Mouse (Mus musculus) spleen, adult 2 months (tissue): ENCODE measurements around the gene 1520401A03Rik. TPM values are rescaled to one million over a fixed set of nuclear protein-coding genes. Genes with fewer than 3 reads are reported as not detected.

Experiments
- DNase-seq, 2 experiments: peaks; one replicate each; pipeline versions ENCODE4 v3.0.0 to v3.0.0-alpha.2; 2012 to 2021; ENCODE audit warnings: low spot score in 2 of 2, low read depth in 1 of 2
- H3K27ac ChIP-seq: fragments of 200-500 bp; 2 replicates; pipeline ENCODE4 v1.5.1; 2012; ENCODE audit warnings: low read length, inconsistent platforms; ENCODE audit not compliant: insufficient read depth
- H3K27me3 ChIP-seq: fragments of 200-500 bp; 2 replicates; pipeline ENCODE4 v1.6.1; 2012; ENCODE audit warnings: mild to moderate bottlenecking, moderate library complexity, low read length, inconsistent platforms; ENCODE audit not compliant: control insufficient read depth, insufficient read depth
- H3K36me3 ChIP-seq: fragments of 200-500 bp; 2 replicates; pipeline ENCODE4 v1.6.1; 2012; ENCODE audit warnings: mild to moderate bottlenecking, low read length, inconsistent platforms; ENCODE audit not compliant: control insufficient read depth, insufficient read depth
- H3K4me1 ChIP-seq: fragments of 200-500 bp; 2 replicates; pipeline ENCODE4 v1.6.1; 2011; ENCODE audit warnings: inconsistent platforms; ENCODE audit not compliant: control insufficient read depth, insufficient read depth, insufficient read length
- H3K4me3 ChIP-seq: fragments of 200-500 bp; 2 replicates; pipeline ENCODE4 v1.5.1; 2011; ENCODE audit warnings: mild to moderate bottlenecking, inconsistent platforms; ENCODE audit not compliant: insufficient read depth, insufficient read length; ENCODE audit errors: extremely low read depth
- CTCF ChIP-seq: fragments of 200-500 bp; IDR thresholded peaks from 2 replicates; pipeline ENCODE4 v1.5.1; 2011; ENCODE audit warnings: mild to moderate bottlenecking, inconsistent platforms; ENCODE audit not compliant: insufficient read depth, insufficient read length, insufficient replicate concordance; ENCODE audit errors: extremely low read depth
- POLR2A ChIP-seq: fragments of 200-500 bp; IDR thresholded peaks from 2 replicates; pipeline ENCODE4 v1.6.1; 2011; ENCODE audit warnings: low read depth, low read length, inconsistent platforms
- WGBS: fragments of 180-500 bp; shearing (Covaris S2); methylation state at CpG from one replicate; pipeline ENCODE4 v1.1.7; 2018; 5-methylcytosine and 5-hydroxymethylcytosine counted together
- polyA plus RNA-seq: library from polyadenylated mRNA; depleted of rRNA; stranded (reverse); fragments of >200 nt; gene quantifications from 2 replicates; pipeline ENCODE4 v1.2.3, GENCODE M21; 2012

The 1520401A03Rik gene
- polyA plus RNA-seq, 1 experiment = not detected

DNA sequence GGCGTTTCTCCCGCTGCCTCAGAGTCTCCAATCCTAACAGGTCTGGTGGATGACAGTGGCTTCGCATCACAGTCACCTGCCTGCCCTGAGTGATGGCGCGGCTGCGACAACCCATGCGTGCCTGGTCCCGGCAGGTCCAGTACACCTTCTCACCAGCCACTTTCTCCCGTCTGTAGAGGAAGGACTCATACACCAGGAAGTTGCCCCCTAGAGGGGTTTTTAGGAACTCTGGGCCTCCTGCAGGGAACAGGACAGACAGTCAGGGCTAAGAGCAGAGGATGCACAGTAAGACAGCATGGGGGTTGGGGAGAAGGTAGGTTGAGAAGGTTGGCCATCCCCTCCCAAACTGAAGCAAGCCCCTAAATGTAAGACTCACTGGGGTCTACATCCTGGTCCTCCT, 37.6 kb upstream of the 1520401A03Rik start:
- no peak for DNase-seq
- H3K36me3 ChIP-seq = peaks cover 9% of the 10 kb centered on the region; the same call in 1 of the 2 replicates
- no peaks in the 10 kb centered on the region for H3K4me1 ChIP-seq
- H3K27me3 ChIP-seq = no peaks in the 10 kb centered on the region
- no peak for TF ChIP-seq POLR2A
- TF ChIP-seq CTCF = no peak
- WGBS = 92% methylated on average over 9 of the region's 9 CpGs
- H3K4me3 ChIP-seq = no peak overlapping the region
- no peak overlapping the region for H3K27ac ChIP-seq

DNA sequence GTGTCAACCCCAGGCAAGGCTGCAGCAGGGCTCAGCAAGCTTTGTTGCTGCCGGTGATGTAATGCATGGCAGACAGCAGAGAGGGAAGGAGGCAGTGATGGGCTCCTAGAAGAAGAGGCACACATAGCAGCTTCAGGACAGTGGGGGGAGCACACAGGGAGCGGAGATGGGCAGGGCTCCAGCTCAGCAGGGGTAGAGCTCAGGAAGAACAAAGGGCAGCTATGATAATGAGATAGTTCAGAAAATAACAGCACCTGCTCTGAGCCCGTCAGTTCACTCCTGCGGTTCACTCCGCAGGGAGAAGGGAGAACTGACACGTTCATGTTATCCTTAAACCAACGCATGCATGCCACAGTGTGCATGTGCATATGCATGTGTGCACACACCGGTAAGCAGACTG, 36.2 kb upstream of the 1520401A03Rik start:
- 98% methylated on average over 8 of the region's 8 CpGs for WGBS
- TF ChIP-seq CTCF (no peak), POLR2A (no peak)

DNA sequence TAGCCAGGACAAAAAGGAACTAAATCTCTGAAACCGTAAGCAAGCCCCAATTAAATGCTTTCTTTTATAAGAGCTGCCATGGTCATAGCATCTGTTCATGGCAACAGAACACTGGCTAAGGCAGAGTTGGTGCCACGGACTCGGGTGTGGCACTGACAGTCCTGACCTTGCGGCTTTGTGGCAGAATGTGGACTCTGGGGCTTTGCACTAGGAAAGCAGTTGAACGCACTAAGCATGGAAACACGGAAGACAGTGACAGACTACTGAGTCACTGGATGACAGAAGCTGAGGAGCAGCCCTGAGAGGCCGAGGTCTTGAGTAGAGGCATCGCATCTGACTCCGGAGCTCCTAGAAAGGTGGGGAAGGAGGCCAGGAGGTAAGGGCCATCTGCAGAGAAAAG, 35.0 kb upstream of the 1520401A03Rik start:
- Histone ChIP-seq H3K27me3 (no peaks in the 10 kb centered on the region), H3K27ac (no peak overlapping the region), H3K36me3 (peaks cover 9% of the 10 kb centered on the region; the same call in 1 of the 2 replicates), H3K4me1 (no peaks in the 10 kb centered on the region), H3K4me3 (no peak overlapping the region)
- WGBS = 91% methylated on average over 9 of the region's 9 CpGs
- DNase-seq = no peak
- TF ChIP-seq CTCF (no peak), POLR2A (no peak)

More for the DNA sequence above, 36.2 kb upstream of the 1520401A03Rik start:
- H3K4me3 ChIP-seq = no peak overlapping the region
- DNase-seq = no peak
- no peak overlapping the region for H3K27ac ChIP-seq
- H3K36me3 ChIP-seq = peaks cover 9% of the 10 kb centered on the region; the same call in 1 of the 2 replicates
- H3K4me1 ChIP-seq = no peaks in the 10 kb centered on the region
- no peaks in the 10 kb centered on the region for H3K27me3 ChIP-seq

DNA sequence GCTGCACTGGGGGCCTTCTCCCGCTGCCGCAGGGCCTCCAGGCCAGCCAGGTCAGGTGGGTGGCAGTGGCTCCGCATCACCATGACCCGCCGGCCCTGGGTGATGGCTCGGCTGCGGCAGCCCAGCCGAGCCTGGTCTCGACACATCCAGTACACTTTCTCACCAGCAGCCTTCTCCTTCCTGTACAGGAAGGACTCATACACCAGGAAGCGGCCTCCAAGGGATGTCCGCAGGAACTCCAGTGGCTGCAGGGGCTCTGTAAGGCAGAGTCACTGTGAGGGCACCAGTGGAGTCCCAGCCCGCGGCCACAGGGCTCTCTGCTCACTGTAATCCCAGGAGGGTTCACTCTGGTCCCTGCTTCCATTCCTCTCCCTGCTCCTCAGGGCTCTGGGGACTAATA, 33.1 kb upstream of the 1520401A03Rik start:
- no peak overlapping the region for H3K27ac ChIP-seq
- no peak for DNase-seq
- WGBS = 81% methylated on average over 13 of the region's 13 CpGs
- no peak overlapping the region for H3K4me3 ChIP-seq
- no peak for TF ChIP-seq POLR2A
- TF ChIP-seq CTCF = no peak
- no peaks in the 10 kb centered on the region for H3K4me1 ChIP-seq
- no peaks in the 10 kb centered on the region for H3K27me3 ChIP-seq
- peaks cover 9% of the 10 kb centered on the region; the same call in 1 of the 2 replicates for H3K36me3 ChIP-seq

DNA sequence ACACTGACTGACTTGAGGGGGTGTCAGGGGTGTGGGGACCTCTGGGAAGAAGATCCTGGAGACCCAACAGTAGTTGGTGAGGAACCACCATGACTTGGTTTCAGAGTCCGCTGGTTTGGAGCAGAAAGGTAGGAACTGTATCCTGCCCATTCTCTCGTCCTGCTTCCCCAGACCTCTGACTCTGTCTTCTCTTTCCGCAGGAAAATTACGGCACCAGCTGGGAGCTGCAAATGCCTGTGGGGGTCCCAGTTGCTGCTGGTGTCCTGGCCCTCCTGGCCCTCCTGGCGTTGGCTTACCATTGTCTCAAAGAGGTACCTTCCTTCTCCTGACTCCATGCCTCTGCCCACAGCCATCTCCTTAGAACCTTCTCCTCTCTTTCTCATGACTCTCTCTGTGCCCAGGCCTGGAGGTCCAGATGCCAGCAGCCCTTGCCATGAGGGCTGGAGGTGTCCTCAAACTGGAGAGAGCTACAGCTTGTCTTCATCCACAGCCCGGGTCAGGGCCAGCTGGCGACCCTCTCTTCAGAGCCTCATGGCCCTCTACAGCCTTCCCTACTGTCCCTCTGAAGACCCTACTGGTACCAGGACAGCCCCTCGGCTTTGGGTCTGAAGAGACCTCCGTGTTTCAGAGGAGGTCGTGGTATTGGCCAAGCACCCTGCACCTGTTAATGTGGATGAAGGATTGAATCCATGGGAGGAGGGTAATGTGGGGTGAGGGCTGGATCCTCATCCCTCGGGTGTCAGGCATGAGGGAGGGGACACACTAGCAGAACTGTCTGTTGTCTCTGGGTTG, 27.0 kb upstream of the 1520401A03Rik start:
- 86% methylated on average over 11 of the region's 11 CpGs for WGBS
- TF ChIP-seq CTCF = no peak
- no peak for TF ChIP-seq POLR2A
- DNase-seq = no peak
- peaks cover 11% of the 10 kb centered on the region; the same call in 1 of the 2 replicates for H3K4me1 ChIP-seq
- H3K36me3 ChIP-seq = no peaks in the 10 kb centered on the region; the same call in 1 of the 2 replicates
- peaks cover 12% of the 10 kb centered on the region; the same call in 1 of the 2 replicates for H3K27me3 ChIP-seq
- no peak overlapping the region for H3K27ac ChIP-seq
- no peak overlapping the region; the same call in 1 of the 2 replicates for H3K4me3 ChIP-seq

DNA sequence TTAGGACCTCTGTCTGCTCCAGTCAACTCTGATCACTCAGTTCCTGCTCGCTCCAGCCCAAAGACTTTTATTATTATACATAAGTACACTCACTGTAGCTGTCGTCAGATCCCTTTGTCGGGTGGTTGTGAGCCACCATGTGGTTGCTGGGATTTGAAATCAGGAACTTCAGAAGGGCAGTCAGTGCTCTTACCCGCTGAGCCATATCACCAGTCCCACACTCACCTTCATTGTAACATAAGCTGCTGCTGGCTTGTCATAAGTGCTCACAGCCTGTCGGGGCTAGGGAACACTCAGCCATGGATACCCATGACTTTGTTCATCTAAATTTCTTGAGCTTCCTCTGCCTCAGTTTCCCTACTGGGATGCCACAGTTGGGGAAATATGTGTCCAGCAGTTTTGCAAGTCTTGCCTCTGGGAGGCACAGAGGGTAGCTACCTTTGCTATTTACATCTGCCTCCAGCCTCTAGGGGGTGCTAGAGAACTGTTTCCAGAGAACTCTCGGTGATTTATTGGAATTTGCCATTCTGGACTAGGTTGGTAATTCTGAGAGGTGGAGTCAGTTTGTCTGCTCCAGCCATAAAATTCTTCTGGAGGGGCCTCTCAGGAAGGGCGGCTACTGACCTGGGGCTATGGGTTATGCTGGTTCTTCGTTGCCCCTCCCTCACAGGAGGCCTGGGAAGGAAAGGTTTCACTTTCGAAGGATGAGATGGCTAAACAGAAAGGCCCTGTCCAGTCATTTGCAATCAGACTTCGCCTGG, 26.2 kb upstream of the 1520401A03Rik start:
- Histone ChIP-seq H3K27me3 (peaks cover 12% of the 10 kb centered on the region; the same call in 1 of the 2 replicates), H3K4me1 (peaks cover 11% of the 10 kb centered on the region; the same call in 1 of the 2 replicates), H3K36me3 (no peaks in the 10 kb centered on the region; the same call in 1 of the 2 replicates), H3K27ac (no peak overlapping the region), H3K4me3 (peak overlapping the region; percentile 45)
- DNase-seq = peak; percentile 55 to 58
- 13% methylated on average over 10 of the region's 10 CpGs for WGBS
- TF ChIP-seq POLR2A (no peak), CTCF (peak; percentile 21; the same call in 1 of the 2 replicates)
